Mouse (Mus musculus): ENCODE measurements at regions not wholly inside any gene's neighbourhood (a gene's known extent, or its start where the extent isn't known, plus 50 kb on each side); places are given as distances from the start of the nearest gene placed in this dataset.

- DNase-seq: no peak
Observed at GRCm38 (mm10) chr2:159889701-159890100, 444.3 kb downstream of the Gm826 start.

- DNase-seq: no peak
Observed at GRCm38 (mm10) chr2:159884773-159885459, 449.0 kb downstream of the Gm826 start.

GRCm38 (mm10) chr2:159866981-159867380 is 467.0 kb downstream of the Gm826 start:
- no peak for DNase-seq

- DNase-seq: no peak
Observed at GRCm38 (mm10) chr2:159866391-159866790, 467.6 kb downstream of the Gm826 start.

- DNase-seq: no peak
Observed at GRCm38 (mm10) chr2:159863185-159863584, 470.8 kb downstream of the Gm826 start.

- DNase-seq: no peak
Observed at GRCm38 (mm10) chr2:159853891-159854665, 479.9 kb downstream of the Gm826 start.

GRCm38 (mm10) chr2:159852959-159853358 is 481.0 kb downstream of the Gm826 start:
- no peak for DNase-seq

GRCm38 (mm10) chr2:159832488-159833113 is 501.4 kb downstream of the Gm826 start:
- DNase-seq: no peak

GRCm38 (mm10) chr2:159826417-159826816 is 507.5 kb downstream of the Gm826 start:
- DNase-seq: no peak

- DNase-seq: no peak
Observed at GRCm38 (mm10) chr2:159818556-159818955, 515.4 kb downstream of the Gm826 start.

GRCm38 (mm10) chr2:159816344-159816743 is 517.6 kb downstream of the Gm826 start:
- DNase-seq: no peak

Measured in thymus, postnatal 4 days (tissue).